Mouse (Mus musculus) myocyte (in vitro differentiated cells): ENCODE measurements around the gene Olfr916. TPM values are rescaled to one million over a fixed set of nuclear protein-coding genes. Genes with fewer than 3 reads are reported as not detected.

Experiments used
- H3K27me3 ChIP-seq: one replicate; pipeline ENCODE4 v1.6.1; 2011; ENCODE audit not compliant: control insufficient read depth, insufficient read depth, insufficient read length
- H3K36me3 ChIP-seq: one replicate; pipeline ENCODE4 v1.6.1; 2011; ENCODE audit not compliant: control insufficient read depth, insufficient read depth
- H3K4me2 ChIP-seq: one replicate; pipeline ENCODE4 v1.6.1; 2011; ENCODE audit warnings: low read depth, control low read depth
- H3K4me3 ChIP-seq: one replicate; pipeline ENCODE4 v1.5.1; 2011; ENCODE audit warnings: mild to moderate bottlenecking, control low read depth, moderate library complexity
- H3K79me2 ChIP-seq: one replicate; pipeline ENCODE4 v1.6.1; 2011; ENCODE audit not compliant: control insufficient read depth, insufficient read depth
- H3ac ChIP-seq: one replicate; pipeline ENCODE4 v1.6.1; 2011; ENCODE audit not compliant: control insufficient read depth, insufficient read length
- CEBPB ChIP-seq: IDR thresholded peaks from 2 replicates; pipeline ENCODE4 v1.6.1; 2011; ENCODE audit warnings: mild to moderate bottlenecking, moderate library complexity; ENCODE audit not compliant: poor library complexity, insufficient read depth, severe bottlenecking
- E2F4 ChIP-seq: IDR thresholded peaks from one replicate; pipeline ENCODE4 v1.6.1; 2011; ENCODE audit warnings: mild to moderate bottlenecking, control low read depth, moderate library complexity; ENCODE audit not compliant: insufficient read depth
- MAX ChIP-seq: IDR thresholded peaks from one replicate; pipeline ENCODE4 v1.6.1; 2011; ENCODE audit warnings: low read depth, mild to moderate bottlenecking, control low read depth
- MYOD1 ChIP-seq, 3 experiments: IDR thresholded peaks; one replicate each; pipeline ENCODE4 v1.6.1; 2011; ENCODE audit warnings: control low read depth in 2 of 3, low read depth in 2 of 3, mild to moderate bottlenecking in 2 of 3, moderate library complexity in 1 of 3; ENCODE audit not compliant: insufficient read length in 2 of 3, control insufficient read depth in 1 of 3
- MYOG ChIP-seq, 3 experiments: IDR thresholded peaks; one replicate each; pipeline ENCODE4 v1.6.1; 2011; ENCODE audit warnings: control low read depth in 2 of 3, low read depth in 2 of 3, mild to moderate bottlenecking in 2 of 3; ENCODE audit not compliant: insufficient read length in 2 of 3, control insufficient read depth in 1 of 3, insufficient read depth in 1 of 3
- POLR2A ChIP-seq: IDR thresholded peaks from one replicate; pipeline ENCODE4 v1.6.1; 2011; ENCODE audit warnings: low read depth, mild to moderate bottlenecking, control low read depth, moderate library complexity; ENCODE audit not compliant: insufficient read length
- POLR2AphosphoS2 ChIP-seq: IDR thresholded peaks from one replicate; pipeline ENCODE4 v1.6.1; 2011; ENCODE audit warnings: low read depth, control low read depth; ENCODE audit not compliant: insufficient read length
- REST ChIP-seq: IDR thresholded peaks from one replicate; pipeline ENCODE4 v1.6.1; 2011; ENCODE audit warnings: mild to moderate bottlenecking, control low read depth, moderate library complexity; ENCODE audit not compliant: insufficient read depth, insufficient read length
- SRF ChIP-seq: IDR thresholded peaks from one replicate; pipeline ENCODE4 v1.6.1; 2011; ENCODE audit warnings: low read depth; ENCODE audit not compliant: control insufficient read depth, insufficient read length
- TCF12 ChIP-seq: IDR thresholded peaks from one replicate; pipeline ENCODE4 v1.6.1; 2011; ENCODE audit warnings: mild to moderate bottlenecking, control low read depth; ENCODE audit not compliant: poor library complexity, insufficient read depth, severe bottlenecking
- TCF3 ChIP-seq: IDR thresholded peaks from one replicate; pipeline ENCODE4 v1.6.1; 2011; ENCODE audit warnings: low read depth, control low read depth; ENCODE audit not compliant: insufficient read length
- USF1 ChIP-seq: IDR thresholded peaks from one replicate; pipeline ENCODE4 v1.6.1; 2011; ENCODE audit warnings: low read depth, mild to moderate bottlenecking, control low read depth, moderate library complexity
- polyA plus RNA-seq: library from polyadenylated mRNA; unstranded; fragments of >200 nt; fragmentation: generic; extraction: Trizol; gene quantifications from one replicate; pipeline ENCODE4 v1.2.1, GENCODE M21; 2012; ENCODE audit warnings: missing spikeins

The Olfr916 gene
- polyA plus RNA-seq: not detected

GRCm38 (mm10) chr9:38659775-38660174, at the start of gene Olfr916:
Gene Olfr916 (minus strand): TSS chr9:38659875.
- H3K79me2 ChIP-seq: no peaks in the 10 kb centered on the region
- no peak for TF ChIP-seq E2F4
- TF ChIP-seq MYOG (IDR thresholded peaks at IDR 0.05; ENCODE audit: control insufficient read depth in 1 of 3, insufficient read depth in 1 of 3, insufficient read length in 2 of 3, low read depth in 2 of 3): no peak
- H3K36me3 ChIP-seq: no peaks in the 10 kb centered on the region
- H3K4me3 ChIP-seq: no peak within 1 kb of the TSS
- no peaks in the 10 kb centered on the region for H3K27me3 ChIP-seq
- H3ac ChIP-seq: no peak within 1 kb of the TSS
- H3K4me2 ChIP-seq: no peak within 1 kb of the TSS

GRCm38 (mm10) chr9:38674501-38674900, 14.8 kb upstream of the Olfr916 start, which contains the start of gene Olfr918:
Gene Olfr918 (minus strand): TSS chr9:38674601.
- TF ChIP-seq MYOD1 (IDR thresholded peaks at IDR 0.05; ENCODE audit: control insufficient read depth in 1 of 3, insufficient read length in 2 of 3, low read depth in 2 of 3) (no peak), MYOG (IDR thresholded peaks at IDR 0.05; ENCODE audit: control insufficient read depth in 1 of 3, insufficient read depth in 1 of 3, insufficient read length in 2 of 3, low read depth in 2 of 3) (no peak), USF1 (no peak), E2F4 (no peak), REST (no peak), TCF12 (no peak), SRF (no peak), POLR2A (no peak)
- no peak within 1 kb of the TSS for H3ac ChIP-seq
- H3K36me3 ChIP-seq: no peaks in the 10 kb centered on the region
- no peaks in the 10 kb centered on the region for H3K79me2 ChIP-seq
- H3K27me3 ChIP-seq: no peaks in the 10 kb centered on the region
- no peak within 1 kb of the TSS for H3K4me3 ChIP-seq
- no peak within 1 kb of the TSS for H3K4me2 ChIP-seq

- Histone ChIP-seq H3K4me2 (no peak overlapping the region), H3K36me3 (no peaks in the 10 kb centered on the region), H3K79me2 (no peaks in the 10 kb centered on the region), H3ac (no peak overlapping the region), H3K27me3 (no peaks in the 10 kb centered on the region), H3K4me3 (no peak overlapping the region)
- TF ChIP-seq MAX: no peak
- TF ChIP-seq USF1: no peak
- no peak for TF ChIP-seq TCF3
- no peak for TF ChIP-seq POLR2AphosphoS2
These were observed 13.2 kb upstream of the Olfr916 start for GRCm38 (mm10) chr9:38672887-38673286.

GRCm38 (mm10) chr9:38665742-38666141, 6.1 kb upstream of the Olfr916 start, which contains the start of gene Olfr917:
Gene Olfr917 (minus strand): TSS chr9:38665842.
- no peaks in the 10 kb centered on the region for H3K36me3 ChIP-seq
- H3ac ChIP-seq: no peak within 1 kb of the TSS
- no peak within 1 kb of the TSS for H3K4me3 ChIP-seq
- H3K79me2 ChIP-seq: no peaks in the 10 kb centered on the region
- H3K4me2 ChIP-seq: no peak within 1 kb of the TSS
- TF ChIP-seq REST: no peak
- TF ChIP-seq E2F4: no peak
- no peak for TF ChIP-seq TCF12
- no peak for TF ChIP-seq TCF3
- TF ChIP-seq MYOD1 (IDR thresholded peaks at IDR 0.05; ENCODE audit: control insufficient read depth in 1 of 3, insufficient read length in 2 of 3, low read depth in 2 of 3): no peak
- no peak for TF ChIP-seq POLR2AphosphoS2
- no peak for TF ChIP-seq MAX
- no peak for TF ChIP-seq POLR2A
- TF ChIP-seq MYOG (IDR thresholded peaks at IDR 0.05; ENCODE audit: control insufficient read depth in 1 of 3, insufficient read depth in 1 of 3, insufficient read length in 2 of 3, low read depth in 2 of 3): no peak
- no peak for TF ChIP-seq CEBPB
- TF ChIP-seq USF1: no peak
- no peak for TF ChIP-seq SRF
- no peaks in the 10 kb centered on the region for H3K27me3 ChIP-seq

- Histone ChIP-seq H3ac (no peak overlapping the region), H3K79me2 (no peaks in the 10 kb centered on the region), H3K36me3 (no peaks in the 10 kb centered on the region), H3K4me2 (no peak overlapping the region), H3K27me3 (no peaks in the 10 kb centered on the region), H3K4me3 (no peak overlapping the region)
- TF ChIP-seq MYOG (IDR thresholded peaks at IDR 0.05; ENCODE audit: control insufficient read depth in 1 of 3, insufficient read depth in 1 of 3, insufficient read length in 2 of 3, low read depth in 2 of 3): no peak
- no peak for TF ChIP-seq CEBPB
- no peak for TF ChIP-seq TCF3
- TF ChIP-seq REST: no peak
- no peak for TF ChIP-seq MYOD1 (IDR thresholded peaks at IDR 0.05; ENCODE audit: control insufficient read depth in 1 of 3, insufficient read length in 2 of 3, low read depth in 2 of 3)
- TF ChIP-seq POLR2AphosphoS2: no peak
- TF ChIP-seq POLR2A: no peak
These were observed 27.3 kb downstream of the Olfr916 start for GRCm38 (mm10) chr9:38632406-38632805.

Other genes with a start within 250 kb of the Olfr916 start
- gene Olfr901, start 230.4 kb downstream of the Olfr916 start, polyA plus RNA-seq: 0.01 TPM
- gene Olfr902, start 212.2 kb downstream of the Olfr916 start, polyA plus RNA-seq: not detected
- not detected for gene Olfr904, start 196.7 kb downstream of the Olfr916 start, polyA plus RNA-seq
- not detected for gene Olfr905, start 188.8 kb downstream of the Olfr916 start, polyA plus RNA-seq
- gene Olfr906, start 172.8 kb downstream of the Olfr916 start, polyA plus RNA-seq: not detected
- not detected for gene Olfr907, start 164.1 kb downstream of the Olfr916 start, polyA plus RNA-seq
- gene Olfr911-ps1, start 138.3 kb downstream of the Olfr916 start, polyA plus RNA-seq: not detected
- gene Olfr910, start 122.0 kb downstream of the Olfr916 start, polyA plus RNA-seq: not detected
- not detected for gene Olfr912, start 79.7 kb downstream of the Olfr916 start, polyA plus RNA-seq
- gene Olfr913, start 67.1 kb downstream of the Olfr916 start, polyA plus RNA-seq: not detected
- gene Olfr914, start 54.8 kb downstream of the Olfr916 start, polyA plus RNA-seq: not detected
- not detected for gene Olfr917, start 6.0 kb upstream of the Olfr916 start, polyA plus RNA-seq
- gene Olfr918, start 14.7 kb upstream of the Olfr916 start, polyA plus RNA-seq: not detected
- gene Olfr919, start 43.8 kb upstream of the Olfr916 start, polyA plus RNA-seq: not detected
- 10.3 TPM for gene Vwa5a, start 58.4 kb upstream of the Olfr916 start, polyA plus RNA-seq
- not detected for gene Olfr920, start 92.4 kb upstream of the Olfr916 start, polyA plus RNA-seq
- not detected for gene Olfr921, start 113.2 kb upstream of the Olfr916 start, polyA plus RNA-seq
- not detected for gene Olfr922, start 154.7 kb upstream of the Olfr916 start, polyA plus RNA-seq
- not detected for gene Olfr923, start 166.7 kb upstream of the Olfr916 start, polyA plus RNA-seq
- gene Olfr924, start 184.6 kb upstream of the Olfr916 start, polyA plus RNA-seq: not detected
- not detected for gene Olfr26, start 195.2 kb upstream of the Olfr916 start, polyA plus RNA-seq
- not detected for gene Olfr926, start 217.3 kb upstream of the Olfr916 start, polyA plus RNA-seq